Mouse (Mus musculus): ENCODE measurements around the gene Krtap1-5. TPM values are rescaled to one million over a fixed set of nuclear protein-coding genes. Genes with fewer than 3 reads are reported as not detected.

The Krtap1-5 gene
- polyA plus RNA-seq (2014; fragmentation: Illumina TruSeq; extraction: RNeasy Lipid Tissue Mini Kit (QIAGEN cat#74804); ENCODE audit: insufficient read depth, low read depth, low replicate concordance): not detected

GRCm38 (mm10) chr11:99580636-99581035, at the start of gene Krtap1-5:
Krtap1-5 (minus strand) TSS chr11:99581016.

DNA sequence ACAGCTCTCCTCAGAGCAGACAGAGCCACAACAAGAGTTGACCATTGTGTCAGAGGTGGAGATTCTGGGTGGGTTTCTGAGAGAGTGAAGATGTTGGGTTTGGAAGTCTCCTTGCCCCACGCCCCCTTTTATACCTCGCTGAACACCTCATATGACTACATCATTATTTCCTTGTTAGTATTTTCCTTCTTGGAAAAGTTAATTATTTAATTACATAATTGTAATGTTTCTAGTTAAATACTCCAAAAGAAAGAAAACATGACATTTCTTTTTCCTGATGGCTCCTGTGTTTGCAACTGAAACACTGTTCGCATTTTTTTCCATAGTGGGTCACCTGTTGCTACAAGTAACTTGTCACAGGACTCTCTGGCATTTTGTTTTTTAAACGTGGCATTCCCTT, 47.3 kb upstream of the Krtap1-5 start, which contains the start of gene Krtap4-1:
Krtap4-1 (minus strand) TSS at position 101 of the 400 bp plus-strand sequence.

GRCm38 (mm10) chr11:99620335-99620734, 39.5 kb upstream of the Krtap1-5 start, which contains the start of gene Gm11562:
Gm11562 (minus strand) TSS chr11:99620435.

GRCm38 (mm10) chr11:99614796-99615363, 34.1 kb upstream of the Krtap1-5 start, which contains the start of gene Krtap2-4:
Krtap2-4 (minus strand) TSS chr11:99614846.

DNA sequence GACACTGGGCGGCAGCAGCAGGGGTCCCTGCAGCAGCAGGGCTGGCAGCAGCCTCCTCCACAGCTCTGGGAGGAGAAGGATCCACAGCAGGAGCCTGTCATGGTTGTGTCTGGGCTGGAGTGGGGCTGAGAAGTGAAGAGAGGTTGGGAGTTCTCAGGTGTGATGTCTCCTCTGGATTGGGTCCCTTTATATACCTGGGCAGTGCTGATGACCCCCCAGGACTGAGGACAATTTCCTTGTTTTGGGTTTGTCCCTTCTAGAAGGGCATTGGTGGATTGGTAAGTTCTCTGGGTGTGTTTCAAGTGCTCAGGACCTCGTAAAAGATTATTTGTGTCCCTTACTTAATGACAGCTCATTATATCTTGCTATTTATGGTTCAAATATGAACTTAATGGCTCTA, 29.3 kb upstream of the Krtap1-5 start, which contains the start of gene Gm11937:
Gm11937 (minus strand) TSS at position 101 of the 400 bp plus-strand sequence.

GRCm38 (mm10) chr11:99603208-99603607, 22.4 kb upstream of the Krtap1-5 start, which contains the start of gene Gm11938:
Gm11938 (minus strand) TSS chr11:99603308.

GRCm38 (mm10) chr11:99597742-99598141, 16.9 kb upstream of the Krtap1-5 start, which contains the start of gene Krtap9-3:
Krtap9-3 (minus strand) TSS chr11:99598105.

DNA sequence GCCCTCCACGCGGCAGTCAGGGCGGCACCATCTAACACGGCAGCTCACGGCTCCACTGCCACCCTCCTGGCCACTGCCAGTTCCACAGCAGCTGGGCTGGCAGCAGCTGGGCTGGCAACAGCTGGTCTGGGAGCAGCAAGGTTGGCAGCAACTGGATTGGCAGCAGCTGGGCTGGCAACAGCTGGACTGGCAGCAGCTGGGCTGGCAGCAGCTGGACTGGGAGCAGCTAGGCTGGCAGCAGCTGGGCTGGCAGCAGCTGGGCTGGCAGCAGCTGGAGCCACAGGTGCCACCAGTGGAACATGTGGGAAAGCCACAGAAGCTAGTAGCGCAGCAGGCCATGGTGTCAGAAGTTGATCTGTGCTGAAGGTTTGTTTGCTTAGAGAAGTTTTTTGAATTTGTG, 10.2 kb upstream of the Krtap1-5 start, which contains the start of gene Krtap1-3:
Krtap1-3 (minus strand) TSS at position 359 of the 400 bp plus-strand sequence.

GRCm38 (mm10) chr11:99583245-99583704, 2.5 kb upstream of the Krtap1-5 start, which contains the start of gene Krtap1-4:
Krtap1-4 (minus strand) TSS chr11:99583654.

GRCm38 (mm10) chr11:99566530-99566929, 14.3 kb downstream of the Krtap1-5 start, which contains the start of gene Krtap3-1:
Krtap3-1 (minus strand) TSS chr11:99566630.

GRCm38 (mm10) chr11:99559366-99559765, 21.4 kb downstream of the Krtap1-5 start, which contains the start of gene Gm11939:
Gm11939 (minus strand) TSS chr11:99559466.

GRCm38 (mm10) chr11:99556753-99557152, 24.1 kb downstream of the Krtap1-5 start, which contains the start of gene Krtap3-2:
Krtap3-2 (minus strand) TSS chr11:99556853.

GRCm38 (mm10) chr11:99550765-99551164, 30.1 kb downstream of the Krtap1-5 start, which contains the start of gene Krtap3-3:
Krtap3-3 (minus strand) TSS chr11:99550865.

Other genes starting within 250 kb of the Krtap1-5 start
- gene Krt26, start 243.1 kb downstream of the Krtap1-5 start, polyA plus RNA-seq (2014; fragmentation: Illumina TruSeq; extraction: RNeasy Lipid Tissue Mini Kit (QIAGEN cat#74804); ENCODE audit: insufficient read depth, low read depth, low replicate concordance): not detected
- gene Krt27, start 229.9 kb downstream of the Krtap1-5 start, polyA plus RNA-seq (2014; fragmentation: Illumina TruSeq; extraction: RNeasy Lipid Tissue Mini Kit (QIAGEN cat#74804); ENCODE audit: insufficient read depth, low read depth, low replicate concordance): not detected
- gene Krt28, start 206.1 kb downstream of the Krtap1-5 start, polyA plus RNA-seq (2014; fragmentation: Illumina TruSeq; extraction: RNeasy Lipid Tissue Mini Kit (QIAGEN cat#74804); ENCODE audit: insufficient read depth, low read depth, low replicate concordance): not detected
- gene Krt10, start 191.7 kb downstream of the Krtap1-5 start, polyA plus RNA-seq (2014; fragmentation: Illumina TruSeq; extraction: RNeasy Lipid Tissue Mini Kit (QIAGEN cat#74804); ENCODE audit: insufficient read depth, low read depth, low replicate concordance): 7.6 TPM
- gene Krt12, start 158.8 kb downstream of the Krtap1-5 start, polyA plus RNA-seq (2014; fragmentation: Illumina TruSeq; extraction: RNeasy Lipid Tissue Mini Kit (QIAGEN cat#74804); ENCODE audit: insufficient read depth, low read depth, low replicate concordance): not detected
- not detected for gene Krt20, start 142.9 kb downstream of the Krtap1-5 start, polyA plus RNA-seq (2014; fragmentation: Illumina TruSeq; extraction: RNeasy Lipid Tissue Mini Kit (QIAGEN cat#74804); ENCODE audit: insufficient read depth, low read depth, low replicate concordance)
- 18.8 TPM for gene Krt23, start 87.9 kb downstream of the Krtap1-5 start, polyA plus RNA-seq (2014; fragmentation: Illumina TruSeq; extraction: RNeasy Lipid Tissue Mini Kit (QIAGEN cat#74804); ENCODE audit: insufficient read depth, low read depth, low replicate concordance)
- not detected for gene Krt39, start 59.7 kb downstream of the Krtap1-5 start, polyA plus RNA-seq (2014; fragmentation: Illumina TruSeq; extraction: RNeasy Lipid Tissue Mini Kit (QIAGEN cat#74804); ENCODE audit: insufficient read depth, low read depth, low replicate concordance)
- not detected for gene Krt40, start 37.9 kb downstream of the Krtap1-5 start, polyA plus RNA-seq (2014; fragmentation: Illumina TruSeq; extraction: RNeasy Lipid Tissue Mini Kit (QIAGEN cat#74804); ENCODE audit: insufficient read depth, low read depth, low replicate concordance)
- not detected for gene Krtap3-3, start 30.2 kb downstream of the Krtap1-5 start, polyA plus RNA-seq (2014; fragmentation: Illumina TruSeq; extraction: RNeasy Lipid Tissue Mini Kit (QIAGEN cat#74804); ENCODE audit: insufficient read depth, low read depth, low replicate concordance)
- gene Krtap3-2, start 24.2 kb downstream of the Krtap1-5 start, polyA plus RNA-seq (2014; fragmentation: Illumina TruSeq; extraction: RNeasy Lipid Tissue Mini Kit (QIAGEN cat#74804); ENCODE audit: insufficient read depth, low read depth, low replicate concordance): not detected
- not detected for gene Gm11939, start 21.6 kb downstream of the Krtap1-5 start, polyA plus RNA-seq (2014; fragmentation: Illumina TruSeq; extraction: RNeasy Lipid Tissue Mini Kit (QIAGEN cat#74804); ENCODE audit: insufficient read depth, low read depth, low replicate concordance)
- not detected for gene Krtap3-1, start 14.4 kb downstream of the Krtap1-5 start, polyA plus RNA-seq (2014; fragmentation: Illumina TruSeq; extraction: RNeasy Lipid Tissue Mini Kit (QIAGEN cat#74804); ENCODE audit: insufficient read depth, low read depth, low replicate concordance)
- not detected for gene Krtap1-4, start 2.6 kb upstream of the Krtap1-5 start, polyA plus RNA-seq (2014; fragmentation: Illumina TruSeq; extraction: RNeasy Lipid Tissue Mini Kit (QIAGEN cat#74804); ENCODE audit: insufficient read depth, low read depth, low replicate concordance)
- gene Krtap1-3, start 10.3 kb upstream of the Krtap1-5 start, polyA plus RNA-seq (2014; fragmentation: Illumina TruSeq; extraction: RNeasy Lipid Tissue Mini Kit (QIAGEN cat#74804); ENCODE audit: insufficient read depth, low read depth, low replicate concordance): not detected
- gene Krtap9-3, start 17.1 kb upstream of the Krtap1-5 start, polyA plus RNA-seq (2014; fragmentation: Illumina TruSeq; extraction: RNeasy Lipid Tissue Mini Kit (QIAGEN cat#74804); ENCODE audit: insufficient read depth, low read depth, low replicate concordance): not detected
- not detected for gene Gm11938, start 22.3 kb upstream of the Krtap1-5 start, polyA plus RNA-seq (2014; fragmentation: Illumina TruSeq; extraction: RNeasy Lipid Tissue Mini Kit (QIAGEN cat#74804); ENCODE audit: insufficient read depth, low read depth, low replicate concordance)
- not detected for gene Gm11937, start 29.2 kb upstream of the Krtap1-5 start, polyA plus RNA-seq (2014; fragmentation: Illumina TruSeq; extraction: RNeasy Lipid Tissue Mini Kit (QIAGEN cat#74804); ENCODE audit: insufficient read depth, low read depth, low replicate concordance)
- not detected for gene Krtap2-4, start 33.8 kb upstream of the Krtap1-5 start, polyA plus RNA-seq (2014; fragmentation: Illumina TruSeq; extraction: RNeasy Lipid Tissue Mini Kit (QIAGEN cat#74804); ENCODE audit: insufficient read depth, low read depth, low replicate concordance)
- not detected for gene Gm11562, start 39.4 kb upstream of the Krtap1-5 start, polyA plus RNA-seq (2014; fragmentation: Illumina TruSeq; extraction: RNeasy Lipid Tissue Mini Kit (QIAGEN cat#74804); ENCODE audit: insufficient read depth, low read depth, low replicate concordance)
- not detected for gene Krtap4-1, start 47.2 kb upstream of the Krtap1-5 start, polyA plus RNA-seq (2014; fragmentation: Illumina TruSeq; extraction: RNeasy Lipid Tissue Mini Kit (QIAGEN cat#74804); ENCODE audit: insufficient read depth, low read depth, low replicate concordance)
- not detected for gene Krtap4-2, start 54.1 kb upstream of the Krtap1-5 start, polyA plus RNA-seq (2014; fragmentation: Illumina TruSeq; extraction: RNeasy Lipid Tissue Mini Kit (QIAGEN cat#74804); ENCODE audit: insufficient read depth, low read depth, low replicate concordance)
- not detected for gene Krtap4-7, start 63.1 kb upstream of the Krtap1-5 start, polyA plus RNA-seq (2014; fragmentation: Illumina TruSeq; extraction: RNeasy Lipid Tissue Mini Kit (QIAGEN cat#74804); ENCODE audit: insufficient read depth, low read depth, low replicate concordance)
- not detected for gene Gm11555, start 69.2 kb upstream of the Krtap1-5 start, polyA plus RNA-seq (2014; fragmentation: Illumina TruSeq; extraction: RNeasy Lipid Tissue Mini Kit (QIAGEN cat#74804); ENCODE audit: insufficient read depth, low read depth, low replicate concordance)
- gene Gm11563, start 77.9 kb upstream of the Krtap1-5 start, polyA plus RNA-seq (2014; fragmentation: Illumina TruSeq; extraction: RNeasy Lipid Tissue Mini Kit (QIAGEN cat#74804); ENCODE audit: insufficient read depth, low read depth, low replicate concordance): not detected
- not detected for gene Krtap4-6, start 84.9 kb upstream of the Krtap1-5 start, polyA plus RNA-seq (2014; fragmentation: Illumina TruSeq; extraction: RNeasy Lipid Tissue Mini Kit (QIAGEN cat#74804); ENCODE audit: insufficient read depth, low read depth, low replicate concordance)
- not detected for gene Gm14190, start 109.7 kb upstream of the Krtap1-5 start, polyA plus RNA-seq (2014; fragmentation: Illumina TruSeq; extraction: RNeasy Lipid Tissue Mini Kit (QIAGEN cat#74804); ENCODE audit: insufficient read depth, low read depth, low replicate concordance)
- gene Gm14180, start 153.3 kb upstream of the Krtap1-5 start, polyA plus RNA-seq (2014; fragmentation: Illumina TruSeq; extraction: RNeasy Lipid Tissue Mini Kit (QIAGEN cat#74804); ENCODE audit: insufficient read depth, low read depth, low replicate concordance): not detected
- not detected for gene Gm11595, start 191.9 kb upstream of the Krtap1-5 start, polyA plus RNA-seq (2014; fragmentation: Illumina TruSeq; extraction: RNeasy Lipid Tissue Mini Kit (QIAGEN cat#74804); ENCODE audit: insufficient read depth, low read depth, low replicate concordance)
- not detected for gene Krtap4-8, start 199.7 kb upstream of the Krtap1-5 start, polyA plus RNA-seq (2014; fragmentation: Illumina TruSeq; extraction: RNeasy Lipid Tissue Mini Kit (QIAGEN cat#74804); ENCODE audit: insufficient read depth, low read depth, low replicate concordance)
- not detected for gene Krtap4-9, start 204.2 kb upstream of the Krtap1-5 start, polyA plus RNA-seq (2014; fragmentation: Illumina TruSeq; extraction: RNeasy Lipid Tissue Mini Kit (QIAGEN cat#74804); ENCODE audit: insufficient read depth, low read depth, low replicate concordance)
- gene Gm11596, start 212.5 kb upstream of the Krtap1-5 start, polyA plus RNA-seq (2014; fragmentation: Illumina TruSeq; extraction: RNeasy Lipid Tissue Mini Kit (QIAGEN cat#74804); ENCODE audit: insufficient read depth, low read depth, low replicate concordance): not detected
- not detected for gene Gm11569, start 217.9 kb upstream of the Krtap1-5 start, polyA plus RNA-seq (2014; fragmentation: Illumina TruSeq; extraction: RNeasy Lipid Tissue Mini Kit (QIAGEN cat#74804); ENCODE audit: insufficient read depth, low read depth, low replicate concordance)
- gene Gm11554, start 223.4 kb upstream of the Krtap1-5 start, polyA plus RNA-seq (2014; fragmentation: Illumina TruSeq; extraction: RNeasy Lipid Tissue Mini Kit (QIAGEN cat#74804); ENCODE audit: insufficient read depth, low read depth, low replicate concordance): not detected
- gene Krtap4-13, start 228.9 kb upstream of the Krtap1-5 start, polyA plus RNA-seq (2014; fragmentation: Illumina TruSeq; extraction: RNeasy Lipid Tissue Mini Kit (QIAGEN cat#74804); ENCODE audit: insufficient read depth, low read depth, low replicate concordance): not detected
- not detected for gene Gm11564, start 234.7 kb upstream of the Krtap1-5 start, polyA plus RNA-seq (2014; fragmentation: Illumina TruSeq; extraction: RNeasy Lipid Tissue Mini Kit (QIAGEN cat#74804); ENCODE audit: insufficient read depth, low read depth, low replicate concordance)

Data from lung, adult 10 weeks (tissue).